Mouse (Mus musculus) intestine, postnatal 0 days (tissue): ENCODE measurements around the gene Vkorc1l1. TPM values are rescaled to one million over a fixed set of nuclear protein-coding genes. Genes with fewer than 3 reads are reported as not detected.

ENCODE experiments used
- ATAC-seq: fragments of 200-750 bp; cut with Nextera tagmentation; 2 replicates; pipeline ENCODE4 v1.8.0; 2017; ENCODE audit warnings: mild to moderate bottlenecking, moderate TSS enrichment, moderate library complexity
- H3K27ac ChIP-seq: fragments of 300-500 bp; sonication (generic); 2 replicates; pipeline ENCODE4 v1.5.1; 2014; ENCODE audit warnings: mild to moderate bottlenecking, low read depth, low read length, moderate library complexity
- H3K27me3 ChIP-seq: fragments of 300-500 bp; sonication (generic); replicated peaks from 2 replicates; pipeline ENCODE4 v1.6.1; 2014; ENCODE audit warnings: low read length, mixed read lengths; ENCODE audit not compliant: control insufficient read depth, insufficient read depth
- H3K36me3 ChIP-seq: fragments of 300-500 bp; sonication (generic); 2 replicates; pipeline ENCODE4 v1.6.1; 2014; ENCODE audit warnings: mild to moderate bottlenecking, moderate library complexity; ENCODE audit not compliant: control insufficient read depth, insufficient read depth
- H3K4me1 ChIP-seq: fragments of 300-500 bp; sonication (generic); replicated peaks from 2 replicates; pipeline ENCODE4 v1.6.1; 2014; ENCODE audit warnings: antibody characterized with exemption, low read length, mixed read lengths; ENCODE audit not compliant: control insufficient read depth, insufficient read depth
- H3K4me2 ChIP-seq: fragments of 300-500 bp; sonication (generic); replicated peaks from 2 replicates; pipeline ENCODE4 v1.6.1; 2014; ENCODE audit warnings: low read depth, mild to moderate bottlenecking, moderate library complexity
- H3K4me3 ChIP-seq: fragments of 300-500 bp; sonication (generic); 2 replicates; pipeline ENCODE4 v1.5.1; 2014; ENCODE audit warnings: low read depth, low read length
- H3K9ac ChIP-seq: fragments of 300-500 bp; sonication (generic); 2 replicates; pipeline ENCODE4 v1.6.1; 2014; ENCODE audit warnings: mild to moderate bottlenecking, low read depth, low read length
- H3K9me3 ChIP-seq: fragments of 300-500 bp; sonication (generic); 2 replicates; pipeline ENCODE4 v1.6.1; 2016; ENCODE audit warnings: mixed run types; ENCODE audit not compliant: control insufficient read depth
- CTCF ChIP-seq: sonication (generic); IDR thresholded peaks from 2 replicates; pipeline ENCODE4 v1.5.1; 2016; ENCODE audit warnings: low read depth, mild to moderate bottlenecking, control low read depth, antibody characterized with exemption, moderate library complexity
- WGBS: fragments of 180-500 bp; shearing (Covaris S2); extraction: QIAGEN DNeasy Blood & Tissue Kit; methylation state at CpG from one replicate; pipeline ENCODE4 v1.1.7; 2014; 5-methylcytosine and 5-hydroxymethylcytosine counted together
- polyA plus RNA-seq: library from polyadenylated mRNA; unstranded; fragments of >200 nt; fragmentation: Nextera tagmentation; extraction: Ambion mirVana; gene quantifications from 2 replicates; pipeline ENCODE4 v1.2.1, GENCODE M21; 2015

The Vkorc1l1 gene
- polyA plus RNA-seq = 84.7 and 92.1 TPM in 2 replicates

GRCm38 (mm10) chr5:129941495-129942045, at the start of gene Vkorc1l1:
Vkorc1l1 (plus strand) TSS chr5:129941970.
- peak within 1 kb of the TSS; percentile 88 for H3K27ac ChIP-seq
- no peaks in the 10 kb centered on the region for H3K4me1 ChIP-seq
- H3K4me3 ChIP-seq = peak within 1 kb of the TSS; percentile 88
- 0 out of 2 replicates have a peak, but pooled peaks cover 7% of the 10 kb centered on the region for H3K36me3 ChIP-seq
- peak within 1 kb of the TSS; percentile 91 for H3K9ac ChIP-seq
- H3K9me3 ChIP-seq = no peaks in the 10 kb centered on the region
- no peak for TF ChIP-seq CTCF
- no peaks in the 10 kb centered on the region for H3K27me3 ChIP-seq
- H3K4me2 ChIP-seq = peak within 1 kb of the TSS; percentile 78
- ATAC-seq = peak; percentile 97
- 1% methylated on average over 55 of the region's 59 CpGs for WGBS

- Histone ChIP-seq H3K36me3 (no peaks in the 10 kb centered on the region), H3K4me3 (peak within 1 kb of the TSS; percentile 72), H3K9ac (peak within 1 kb of the TSS; percentile 37), H3K27me3 (no peaks in the 10 kb centered on the region), H3K4me2 (peak within 1 kb of the TSS; percentile 92), H3K9me3 (no peaks in the 10 kb centered on the region), H3K4me1 (0 out of 2 replicates have a peak, but pooled peaks cover 3% of the 10 kb centered on the region), H3K27ac (no peak within 1 kb of the TSS)
- no peak for TF ChIP-seq CTCF
- ATAC-seq = peak; percentile 99
- WGBS = 2% methylated on average over 44 of the region's 44 CpGs
Observed at GRCm38 (mm10) chr5:129895198-129896088, 46.3 kb upstream of the Vkorc1l1 start, which contains the start of gene Zbed5. Zbed5 (plus strand) TSS chr5:129895723.

- no peak for TF ChIP-seq CTCF
- no peak within 1 kb of the TSS for H3K9ac ChIP-seq
- 95% methylated on average over 1 of the region's 1 CpGs for WGBS
- H3K27ac ChIP-seq = no peak within 1 kb of the TSS
- H3K4me2 ChIP-seq = no peak within 1 kb of the TSS
- H3K9me3 ChIP-seq = no peaks in the 10 kb centered on the region
- H3K4me3 ChIP-seq = no peak within 1 kb of the TSS
- 0 out of 2 replicates have a peak, but pooled peaks cover 3% of the 10 kb centered on the region for H3K4me1 ChIP-seq
- H3K27me3 ChIP-seq = no peaks in the 10 kb centered on the region
- H3K36me3 ChIP-seq = no peaks in the 10 kb centered on the region
- ATAC-seq = no peak
Observed at GRCm38 (mm10) chr5:129898449-129898848, 43.3 kb upstream of the Vkorc1l1 start, which contains the start of gene Phkg1. Phkg1 (minus strand) TSS chr5:129898549.

GRCm38 (mm10) chr5:129907775-129908174, 34.0 kb upstream of the Vkorc1l1 start:
- no peak overlapping the region for H3K9ac ChIP-seq
- 28% methylated on average over 4 of the region's 4 CpGs for WGBS
- no peaks in the 10 kb centered on the region for H3K9me3 ChIP-seq
- ATAC-seq = no peak
- no peaks in the 10 kb centered on the region; the same call in 1 of the 2 replicates for H3K4me1 ChIP-seq
- TF ChIP-seq CTCF = no peak
- H3K4me3 ChIP-seq = peak overlapping the region; percentile 71
- no peaks in the 10 kb centered on the region for H3K27me3 ChIP-seq
- no peaks in the 10 kb centered on the region for H3K36me3 ChIP-seq
- peak overlapping the region; percentile 97 for H3K4me2 ChIP-seq
- no peak overlapping the region for H3K27ac ChIP-seq

- Histone ChIP-seq H3K27ac (peak within 1 kb of the TSS; percentile 84), H3K4me3 (peak within 1 kb of the TSS; percentile 71), H3K36me3 (no peaks in the 10 kb centered on the region), H3K9me3 (no peaks in the 10 kb centered on the region), H3K27me3 (no peaks in the 10 kb centered on the region), H3K4me1 (no peaks in the 10 kb centered on the region; the same call in 1 of the 2 replicates), H3K4me2 (peak within 1 kb of the TSS; percentile 97), H3K9ac (peak within 1 kb of the TSS; percentile 64)
- TF ChIP-seq CTCF = peak; percentile 64; the same call in 1 of the 2 replicates
- peak; percentile 93 for ATAC-seq
- 1% methylated on average over 63 of the region's 63 CpGs for WGBS
Observed at GRCm38 (mm10) chr5:129908242-129908965, 33.4 kb upstream of the Vkorc1l1 start, which contains the start of gene Nupr1l. Nupr1l (plus strand) TSS chr5:129908540.
